In genomic region chr11:63913936-63914335, GRCm38 (mm10) we compare ENCODE assay signal across 8 mouse cellular contexts. TPM values are rescaled to one million over a fixed set of nuclear protein-coding genes. Genes with fewer than 3 reads are reported as not detected.
DNase-seq lines count a peak whose midpoint lies in the region; ATAC-seq and TF ChIP-seq lines count a peak whose summit lies in the region.
"Had no signal": no experiment of that assay in that cellular context is flagged by ENCODE, and none has a peak within 500 bp of the region (broad histone marks: within the 10 kb centered on the region; RNA-seq: fewer than 3 reads in every experiment).

No protein-coding gene starts in this region.

- no peak overlapping the region for H3K9ac ChIP-seq in lung, postnatal 0 days (replicated peaks; ENCODE audit: low read depth)
- no peak overlapping the region for H3K9ac ChIP-seq in forebrain, embryonic 16.5 days (replicated peaks; ENCODE audit: low read depth, low read length)
- H3K9ac ChIP-seq in liver, embryonic 13.5 days = no peak overlapping the region
- peak overlapping the region; percentile 51; the same call in 1 of the 2 replicates for H3K9ac ChIP-seq in stomach, embryonic 16.5 days (ENCODE audit: low read length)

- peaks cover 5% of the 10 kb centered on the region; the same call in 1 of the 2 replicates for H3K4me1 ChIP-seq in lung, postnatal 0 days (ENCODE audit: insufficient read depth, low read depth, low read length)
- H3K4me1 ChIP-seq in forebrain, embryonic 16.5 days (replicated peaks; ENCODE audit: control insufficient read depth, insufficient read depth, low read length) = peaks cover 9% of the 10 kb centered on the region; the same call in 1 of the 2 replicates
- peaks cover 45% of the 10 kb centered on the region for H3K4me1 ChIP-seq in liver, embryonic 13.5 days (replicated peaks)
- H3K4me1 ChIP-seq in stomach, embryonic 16.5 days (ENCODE audit: control insufficient read depth, insufficient read depth, low read length) = peaks cover 22% of the 10 kb centered on the region

- no peak for TF ChIP-seq CTCF in lung, postnatal 0 days (IDR thresholded peaks at IDR 0.05)

- no peak for TF ChIP-seq EP300 in lung, postnatal 0 days (IDR thresholded peaks at IDR 0.05)

- WGBS in lung, postnatal 0 days = 24% methylated on average over 4 of the region's 4 CpGs
- WGBS in forebrain, embryonic 16.5 days = 24% methylated on average over 4 of the region's 4 CpGs
- 33% methylated on average over 4 of the region's 4 CpGs for WGBS in liver, embryonic 13.5 days (ENCODE audit: insufficient replicate concordance)
- WGBS in stomach, embryonic 16.5 days = 21% methylated on average over 4 of the region's 4 CpGs

- peak overlapping the region; percentile 12; the same call in 1 of the 2 replicates for H3K4me3 ChIP-seq in lung, postnatal 0 days (ENCODE audit: low read depth, low read length)
- H3K4me3 ChIP-seq in forebrain, embryonic 16.5 days (replicated peaks; ENCODE audit: low read length) = peak overlapping the region; percentile 41
- H3K4me3 ChIP-seq in liver, embryonic 13.5 days (replicated peaks) = peak overlapping the region; percentile 34; the same call in 1 of the 2 replicates
- H3K4me3 ChIP-seq in stomach, embryonic 16.5 days (replicated peaks; ENCODE audit: low read length) = peak overlapping the region; percentile 47
- H3K4me3 ChIP-seq: erythroblast, embryonic 14.5 days had no signal

- ATAC-seq in lung, postnatal 0 days = peak; percentile 48
- ATAC-seq in forebrain, embryonic 16.5 days = peak; percentile 46
- ATAC-seq in liver, embryonic 13.5 days (ENCODE audit: low read depth) = no peak
- ATAC-seq in stomach, embryonic 16.5 days (ENCODE audit: insufficient read depth, low FRiP score) = no peak

- peaks cover 7% of the 10 kb centered on the region for H3K27me3 ChIP-seq in lung, postnatal 0 days (replicated peaks; ENCODE audit: insufficient read depth, low read length)
- peaks cover 40% of the 10 kb centered on the region for H3K27me3 ChIP-seq in forebrain, embryonic 16.5 days (replicated peaks; ENCODE audit: control insufficient read depth, insufficient read depth, low read length)
- peaks cover 33% of the 10 kb centered on the region for H3K27me3 ChIP-seq in liver, embryonic 13.5 days
- H3K27me3 ChIP-seq in stomach, embryonic 16.5 days (ENCODE audit: control insufficient read depth, insufficient read depth, low read length) = 0 out of 2 replicates have a peak, but pooled peaks cover 3% of the 10 kb centered on the region

- H3K36me3 ChIP-seq in lung, postnatal 0 days (ENCODE audit: insufficient read depth, low read length) = no peaks in the 10 kb centered on the region
- H3K36me3 ChIP-seq in forebrain, embryonic 16.5 days (ENCODE audit: control insufficient read depth, insufficient read depth) = no peaks in the 10 kb centered on the region
- H3K36me3 ChIP-seq in liver, embryonic 13.5 days = no peaks in the 10 kb centered on the region
- H3K36me3 ChIP-seq in stomach, embryonic 16.5 days (ENCODE audit: control insufficient read depth, insufficient read depth, low read length) = no peaks in the 10 kb centered on the region

- H3K9me3 ChIP-seq in lung, postnatal 0 days (ENCODE audit: low read length) = no peaks in the 10 kb centered on the region
- no peaks in the 10 kb centered on the region for H3K9me3 ChIP-seq in forebrain, embryonic 16.5 days (ENCODE audit: control insufficient read depth, low read length)
- H3K9me3 ChIP-seq in liver, embryonic 13.5 days (replicated peaks) = no peaks in the 10 kb centered on the region
- H3K9me3 ChIP-seq in stomach, embryonic 16.5 days (replicated peaks; ENCODE audit: control insufficient read depth, low read length) = no peaks in the 10 kb centered on the region

- H3K27ac ChIP-seq in lung, postnatal 0 days (ENCODE audit: low read length) = no peak overlapping the region
- H3K27ac ChIP-seq in forebrain, embryonic 16.5 days (ENCODE audit: low read length) = no peak overlapping the region
- H3K27ac ChIP-seq in liver, embryonic 13.5 days = no peak overlapping the region
- H3K27ac ChIP-seq in stomach, embryonic 16.5 days (ENCODE audit: low read length) = peak overlapping the region; percentile 6; the same call in 1 of the 2 replicates

- peak; percentile 37 for DNase-seq in lung, postnatal 0 days (ENCODE audit: low spot score)
- DNase-seq in lung, postnatal 10 days = no peak
- DNase-seq in liver, embryonic 13.5 days = no peak
- no peak for DNase-seq in cerebellum, postnatal 14 days
- no peak for DNase-seq in gastrocnemius, adult 8-10 months (ENCODE audit: low spot score in 2 of 2)

- peak overlapping the region; percentile 54 for H3K4me2 ChIP-seq in lung, postnatal 0 days (replicated peaks; ENCODE audit: low read depth, low read length)
- H3K4me2 ChIP-seq in forebrain, embryonic 16.5 days (ENCODE audit: low read length) = peak overlapping the region; percentile 61
- peak overlapping the region; percentile 55 for H3K4me2 ChIP-seq in liver, embryonic 13.5 days
- H3K4me2 ChIP-seq in stomach, embryonic 16.5 days (ENCODE audit: low read depth, low read length) = peak overlapping the region; percentile 82

RNA-seq across cellular contexts. Expression of gene Hs3st3b1, which starts 8.2 kb away (rescaled TPM):
- 0.63 and 0.76 TPM in 2 replicates for polyA plus RNA-seq in lung, postnatal 0 days (2015; fragmentation: Nextera tagmentation; extraction: Ambion mirVana)
- 3.9 and 4.5 TPM in 2 replicates for polyA plus RNA-seq in forebrain, embryonic 16.5 days (2015; fragmentation: Nextera tagmentation; extraction: Ambion mirVana)
- polyA plus RNA-seq in liver, embryonic 13.5 days (2015; fragmentation: Nextera tagmentation; extraction: Ambion mirVana) = 12.6 and 17.3 TPM in 2 replicates
- polyA plus RNA-seq in stomach, embryonic 16.5 days (2015; fragmentation: Nextera tagmentation; extraction: Ambion mirVana) = 9.4 and 9.6 TPM in 2 replicates
- under 1 TPM; 0.24 to 0.32 (median 0.27) TPM for total RNA-seq in gastrocnemius, adult 8-10 months (2022)

Comparison
In these comparisons a context has a peak if more than half of its experiments do, and no peak if none do; other contexts are left out.
1. ATAC-seq: peak in lung, postnatal 0 days (single experiment) and forebrain, embryonic 16.5 days (single experiment); none in liver, embryonic 13.5 days (single experiment) and stomach, embryonic 16.5 days (single experiment).
2. Peak in every context shown above with its lines, with median percentiles within 50 percentile points of each other: H3K4me2 ChIP-seq and H3K4me3 ChIP-seq.